Mouse (Mus musculus) adrenal gland, postnatal 0 days (tissue): Measurements from ENCODE around the gene Guca1a. TPM values are rescaled to one million over a fixed set of nuclear protein-coding genes. Genes with fewer than 3 reads are reported as not detected.

Experiments used
- polyA plus RNA-seq: library from polyadenylated mRNA; unstranded; fragments of >200 nt; fragmentation: Nextera tagmentation; extraction: Ambion mirVana; gene quantifications from 2 replicates; pipeline ENCODE4 v1.2.1, GENCODE M21; 2015

The Guca1a gene
- 11.8 and 15.1 TPM in 2 replicates for polyA plus RNA-seq

GRCm38 (mm10) chr17:47400451-47400850 is at the start of gene Guca1a:
Guca1a (minus strand) TSS chr17:47400584.

GRCm38 (mm10) chr17:47436907-47437547 is 36.6 kb upstream of the Guca1a start, which contains the start of gene 1700001C19Rik:
1700001C19Rik (minus strand) TSS chr17:47437376.

GRCm38 (mm10) chr17:47436156-47436906 is 35.9 kb upstream of the Guca1a start, which contains the start of gene AI661453:
AI661453 (plus strand) TSS chr17:47436615.

GRCm38 (mm10) chr17:47385145-47385544 is 15.2 kb downstream of the Guca1a start, which contains the start of gene Guca1b:
Guca1b (plus strand) TSS chr17:47385393.

GRCm38 (mm10) chr17:47368401-47369086 is 31.8 kb downstream of the Guca1a start, which contains the start of gene Mrps10:
Mrps10 (plus strand) TSS chr17:47368887.

Other genes starting within 250 kb of the Guca1a start
- gene Mrps10, start 31.7 kb downstream of the Guca1a start, polyA plus RNA-seq = 103 and 145 TPM in 2 replicates
- gene Guca1b, start 15.2 kb downstream of the Guca1a start, polyA plus RNA-seq = 2.4 and 5.6 TPM in 2 replicates
- 0.81 and 1.0 TPM in 2 replicates for gene AI661453, start 36.0 kb upstream of the Guca1a start, polyA plus RNA-seq
- gene 1700001C19Rik, start 36.8 kb upstream of the Guca1a start, polyA plus RNA-seq = 0.55 and 0.80 TPM in 2 replicates
- gene Taf8, start 101.7 kb upstream of the Guca1a start, polyA plus RNA-seq = 17.5 and 18.9 TPM in 2 replicates
- 253 and 255 TPM in 2 replicates for gene Ccnd3, start 104.5 kb upstream of the Guca1a start, polyA plus RNA-seq
- gene Bysl, start 210.9 kb upstream of the Guca1a start, polyA plus RNA-seq = 7.3 and 8.6 TPM in 2 replicates
- gene Med20, start 211.0 kb upstream of the Guca1a start, polyA plus RNA-seq = 35.5 and 38.7 TPM in 2 replicates
- gene Gm20517, start 211.0 kb upstream of the Guca1a start, polyA plus RNA-seq = 2.7 and 4.8 TPM in 2 replicates
- gene Usp49, start 230.1 kb upstream of the Guca1a start, polyA plus RNA-seq = 3.1 TPM in 2 replicates